ENCODE assay signal across 1 mouse cellular context in the genomic region with DNA sequence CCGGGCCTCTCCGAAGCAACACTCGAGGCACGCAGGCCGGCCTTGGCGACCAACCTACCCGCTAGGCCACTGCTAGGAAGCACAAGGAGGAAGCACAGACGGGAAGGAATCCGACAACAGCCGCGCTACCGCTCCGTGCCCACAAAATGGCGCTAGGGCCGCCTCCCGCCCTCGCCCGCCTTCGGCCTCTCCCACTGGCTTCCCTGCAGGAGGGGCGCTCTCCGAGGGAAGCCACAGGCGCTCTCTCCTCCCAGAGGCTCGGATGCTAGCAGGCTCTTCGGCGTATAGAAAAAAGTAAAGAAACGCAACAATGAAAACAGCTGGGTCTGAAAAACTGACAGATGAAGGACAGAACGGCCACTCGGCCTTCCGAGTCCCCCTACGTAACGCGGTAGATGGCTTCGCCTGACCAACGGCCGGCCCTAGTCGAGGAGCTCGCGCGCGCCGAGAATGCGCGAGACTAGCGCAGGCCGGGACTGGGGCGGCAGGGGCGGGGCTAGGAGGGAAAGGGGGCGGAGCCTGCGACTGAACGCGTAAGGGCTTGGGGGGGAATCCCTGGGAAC.
TF ChIP-seq lines count a peak whose summit lies in the region.

A gene (minus strand): TSS at position 397 of the 563 bp plus-strand sequence.

TF ChIP-seq in CH12.LX, 34 proteins besides CTCF, POLR2A, EP300 and RAD21 (continued from another document):
- peak; percentile 85 for TF ChIP-seq TCF12 (IDR thresholded peaks at IDR 0.05; ENCODE audit: low read depth, low read length)
- no peak for TF ChIP-seq MAX (IDR thresholded peaks at IDR 0.05; ENCODE audit: low read length)
- TF ChIP-seq NELFE (IDR thresholded peaks at IDR 0.05; ENCODE audit: low read depth, low read length): peak; percentile 90
- peak; percentile 78 for TF ChIP-seq NRF1 (IDR thresholded peaks at IDR 0.05; ENCODE audit: low read depth, low read length)
- TF ChIP-seq CHD1 (IDR thresholded peaks at IDR 0.05; ENCODE audit: low read depth, low read length): peak; percentile 100
- TF ChIP-seq ZC3H11A (IDR thresholded peaks at IDR 0.05; ENCODE audit: low read depth, low read length): no peak
- TF ChIP-seq MEF2A (IDR thresholded peaks at IDR 0.05; ENCODE audit: borderline replicate concordance, low read depth, low read length): peak; percentile 40; the same call in 1 of the 2 replicates
- peak; percentile 80 for TF ChIP-seq HCFC1 (IDR thresholded peaks at IDR 0.05; ENCODE audit: low read depth, low read length)
- no peak for TF ChIP-seq JUND (conservative IDR thresholded peaks at IDR 0.05; ENCODE audit: low read depth, low read length)
- peak; percentile 81 for TF ChIP-seq ELF1 (IDR thresholded peaks at IDR 0.05; ENCODE audit: low read depth, low read length)
- TF ChIP-seq UBTF (IDR thresholded peaks at IDR 0.05; ENCODE audit: low read depth, low read length): no peak
- TF ChIP-seq CHD2 (IDR thresholded peaks at IDR 0.05; ENCODE audit: low read length): peak; percentile 97
